Mouse (Mus musculus): ENCODE data around the gene Psmb4.

GRCm38 (mm10) chr3:94837959-94838496 lies 48.7 kb downstream of the Psmb4 start:
- no peak for TF ChIP-seq EP300 (IDR thresholded peaks at IDR 0.05)
- TF ChIP-seq CTCF (IDR thresholded peaks at IDR 0.05): no peak
